17 mouse cellular contexts compared by ENCODE assay signal in genomic region chr6:31321066-31321846, GRCm38 (mm10).
DNase-seq lines count a peak whose midpoint lies in the region; ATAC-seq and TF ChIP-seq lines count a peak whose summit lies in the region.
"Had no signal": no experiment of that assay in that cellular context is flagged by ENCODE, and none has a peak within 500 bp of the region (broad histone marks: within the 10 kb centered on the region; RNA-seq: fewer than 3 reads in every experiment).

No protein-coding gene starts in this region.

- H3K9me3 ChIP-seq in heart, embryonic 10.5 days, result no peaks in the 10 kb centered on the region
- H3K9me3 ChIP-seq in liver, embryonic 12.5 days (replicated peaks), result no peaks in the 10 kb centered on the region
- no peaks in the 10 kb centered on the region for H3K9me3 ChIP-seq in lung, postnatal 0 days (ENCODE audit: low read length)
- H3K9me3 ChIP-seq: embryonic facial prominence, embryonic 15.5 days; intestine, embryonic 15.5 days; limb, embryonic 12.5 days; lung, embryonic 15.5 days; midbrain, embryonic 12.5 days; neural tube, embryonic 15.5 days had no signal

- no peak overlapping the region for H3K4me2 ChIP-seq in liver, embryonic 12.5 days
- no peak overlapping the region for H3K4me2 ChIP-seq in lung, postnatal 0 days (replicated peaks; ENCODE audit: low read depth, low read length)
- H3K4me2 ChIP-seq: embryonic facial prominence, embryonic 15.5 days; intestine, embryonic 15.5 days; limb, embryonic 12.5 days; lung, embryonic 15.5 days; midbrain, embryonic 12.5 days; neural tube, embryonic 15.5 days had no signal

- 73% methylated on average over 7 of the region's 7 CpGs for WGBS in heart, embryonic 10.5 days
- WGBS in liver, adult 2 months, result 12% methylated on average over 7 of the region's 7 CpGs
- 51% methylated on average over 7 of the region's 7 CpGs for WGBS in liver, embryonic 12.5 days (ENCODE audit: insufficient replicate concordance)
- WGBS in lung, postnatal 0 days, result 50% methylated on average over 7 of the region's 7 CpGs

- H3K36me3 ChIP-seq in heart, embryonic 10.5 days, result no peaks in the 10 kb centered on the region
- H3K36me3 ChIP-seq in liver, adult 2 months (ENCODE audit: control insufficient read depth, insufficient read depth, low read length), result no peaks in the 10 kb centered on the region
- H3K36me3 ChIP-seq in liver, embryonic 12.5 days, result no peaks in the 10 kb centered on the region
- H3K36me3 ChIP-seq in lung, postnatal 0 days (ENCODE audit: insufficient read depth, low read length), result no peaks in the 10 kb centered on the region
- H3K36me3 ChIP-seq: embryonic facial prominence, embryonic 15.5 days; intestine, embryonic 15.5 days; limb, embryonic 12.5 days; lung, embryonic 15.5 days; midbrain, embryonic 12.5 days; neural tube, embryonic 15.5 days had no signal

- H3K79me2 ChIP-seq in liver, adult 2 months (ENCODE audit: control insufficient read depth, insufficient read depth, low read length), result no peaks in the 10 kb centered on the region; the same call in 1 of the 2 replicates

- no peak for TF ChIP-seq CTCF in liver, adult 2 months (IDR thresholded peaks at IDR 0.05; ENCODE audit: low read depth, low read length)
- no peak for TF ChIP-seq CTCF in bone marrow macrophage, adult 2 months (IDR thresholded peaks at IDR 0.05; ENCODE audit: low read depth, low read length)
- TF ChIP-seq CTCF in lung, postnatal 0 days (IDR thresholded peaks at IDR 0.05), result no peak

- H3K27ac ChIP-seq in heart, embryonic 10.5 days, result no peak overlapping the region
- peak overlapping the region; percentile 95 for H3K27ac ChIP-seq in liver, adult 2 months (replicated peaks; ENCODE audit: insufficient read depth, low read depth, low read length)
- H3K27ac ChIP-seq in liver, embryonic 12.5 days, result no peak overlapping the region
- H3K27ac ChIP-seq in bone marrow macrophage, adult 2 months (ENCODE audit: insufficient read depth, low read depth, low read length), result peak overlapping the region; percentile 14; the same call in 1 of the 2 replicates
- H3K27ac ChIP-seq in lung, postnatal 0 days (ENCODE audit: low read length), result peak overlapping the region; percentile 20; the same call in 1 of the 2 replicates
- H3K27ac ChIP-seq: embryonic facial prominence, embryonic 15.5 days; intestine, embryonic 15.5 days; left cerebral cortex, adult 2 months; limb, embryonic 12.5 days; lung, embryonic 15.5 days; midbrain, embryonic 12.5 days; neural tube, embryonic 15.5 days had no signal

- no peaks in the 10 kb centered on the region for H3K27me3 ChIP-seq in heart, embryonic 10.5 days (ENCODE audit: insufficient read depth, poor library complexity, severe bottlenecking)
- no peaks in the 10 kb centered on the region for H3K27me3 ChIP-seq in liver, adult 2 months (ENCODE audit: control insufficient read depth, insufficient read depth, low read length)
- H3K27me3 ChIP-seq in liver, embryonic 12.5 days (replicated peaks), result peaks cover 9% of the 10 kb centered on the region
- H3K27me3 ChIP-seq in lung, postnatal 0 days (replicated peaks; ENCODE audit: insufficient read depth, low read length), result no peaks in the 10 kb centered on the region
- H3K27me3 ChIP-seq: embryonic facial prominence, embryonic 15.5 days; intestine, embryonic 15.5 days; lung, embryonic 15.5 days; neural tube, embryonic 15.5 days had no signal

- no peak for ATAC-seq in liver, embryonic 12.5 days
- peak; percentile 25 for ATAC-seq in lung, postnatal 0 days
- no peak for ATAC-seq in inflammation-experienced regulatory T-cells, adult 6 months
- ATAC-seq: intestine, embryonic 15.5 days had no signal

- no peak for TF ChIP-seq POLR2A in liver, adult 2 months (IDR thresholded peaks at IDR 0.05; ENCODE audit: extremely low read depth, insufficient read depth, low read length)
- TF ChIP-seq POLR2A in bone marrow macrophage, adult 2 months (IDR thresholded peaks at IDR 0.05; ENCODE audit: borderline replicate concordance, low read depth, low read length), result no peak

- peaks cover 26% of the 10 kb centered on the region for H3K4me1 ChIP-seq in heart, embryonic 10.5 days
- peaks cover 39% of the 10 kb centered on the region for H3K4me1 ChIP-seq in liver, adult 2 months (ENCODE audit: control insufficient read depth, insufficient read depth, low read length)
- peaks cover 14% of the 10 kb centered on the region; the same call in 1 of the 2 replicates for H3K4me1 ChIP-seq in liver, embryonic 12.5 days
- H3K4me1 ChIP-seq in bone marrow macrophage, adult 2 months (ENCODE audit: control insufficient read depth, insufficient read depth, low read length), result peaks cover 32% of the 10 kb centered on the region
- H3K4me1 ChIP-seq in lung, postnatal 0 days (ENCODE audit: insufficient read depth, low read depth, low read length), result no peaks in the 10 kb centered on the region; the same call in 1 of the 2 replicates

- no peak overlapping the region for H3K4me3 ChIP-seq in heart, embryonic 10.5 days
- H3K4me3 ChIP-seq in liver, adult 2 months (ENCODE audit: insufficient read depth, low read depth, low read length), result no peak overlapping the region
- no peak overlapping the region for H3K4me3 ChIP-seq in liver, embryonic 12.5 days
- H3K4me3 ChIP-seq in bone marrow macrophage, adult 2 months (ENCODE audit: insufficient read depth, low read length), result no peak overlapping the region
- H3K4me3 ChIP-seq in lung, postnatal 0 days (ENCODE audit: low read depth, low read length), result no peak overlapping the region
- H3K4me3 ChIP-seq: embryonic facial prominence, embryonic 15.5 days; intestine, embryonic 15.5 days; left cerebral cortex, adult 2 months; limb, embryonic 12.5 days; lung, embryonic 15.5 days; midbrain, embryonic 12.5 days; neural tube, embryonic 15.5 days had no signal

- TF ChIP-seq EP300 in lung, postnatal 0 days (IDR thresholded peaks at IDR 0.05), result no peak

- peak; percentile 95 for DNase-seq in heart, adult 11 months
- DNase-seq in heart, embryonic 10.5 days (ENCODE audit: low spot score), result no peak
- peak; percentile 86 for DNase-seq in liver, adult 2 months (ENCODE audit: extremely low read depth, low read depth, low spot score)
- peak; percentile 49 for DNase-seq in lung, postnatal 0 days (ENCODE audit: low spot score)
- DNase-seq in layer of hippocampus, adult 18-20 months (ENCODE audit: low spot score in 2 of 2), result no peak
- DNase-seq: cerebellum, adult 9-10 months; thymus, postnatal 36 days had no signal

- H3K9ac ChIP-seq in liver, adult 2 months (ENCODE audit: low read depth, low read length), result peak overlapping the region; percentile 31
- H3K9ac ChIP-seq in liver, embryonic 12.5 days, result no peak overlapping the region
- no peak overlapping the region for H3K9ac ChIP-seq in lung, postnatal 0 days (replicated peaks; ENCODE audit: low read depth)
- H3K9ac ChIP-seq: embryonic facial prominence, embryonic 15.5 days; intestine, embryonic 15.5 days; limb, embryonic 12.5 days; lung, embryonic 15.5 days; midbrain, embryonic 12.5 days; neural tube, embryonic 15.5 days had no signal

Comparison
In these comparisons a context has a peak if more than half of its experiments do, and no peak if none do; other contexts are left out.
1. DNase-seq: peak in heart, adult 11 months (single experiment), liver, adult 2 months (single experiment) and lung, postnatal 0 days (single experiment); none in heart, embryonic 10.5 days (single experiment) and layer of hippocampus, adult 18-20 months (0 of 2).
2. H3K27ac ChIP-seq: peak in liver, adult 2 months (single experiment), bone marrow macrophage, adult 2 months (single experiment) and lung, postnatal 0 days (single experiment); none in heart, embryonic 10.5 days (single experiment) and liver, embryonic 12.5 days (single experiment).